Comparison of ENCODE assay signal across 21 mouse cellular contexts in genomic region chr2:10132128-10132527, GRCm38 (mm10). TPM values are rescaled to one million over a fixed set of nuclear protein-coding genes. Genes with fewer than 3 reads are reported as not detected.
DNase-seq lines count a peak whose midpoint lies in the region; ATAC-seq and TF ChIP-seq lines count a peak whose summit lies in the region.
"Had no signal": no experiment of that assay in that cellular context is flagged by ENCODE, and none has a peak within 500 bp of the region (broad histone marks: within the 10 kb centered on the region; RNA-seq: fewer than 3 reads in every experiment).

No protein-coding gene starts in this region.

- H3K4me3 ChIP-seq in forebrain, embryonic 13.5 days: no peak overlapping the region
- H3K4me3 ChIP-seq in forebrain, embryonic 11.5 days (ENCODE audit: low read depth, low read length): no peak overlapping the region
- no peak overlapping the region for H3K4me3 ChIP-seq in forebrain, embryonic 15.5 days
- no peak overlapping the region for H3K4me3 ChIP-seq in forebrain, embryonic 12.5 days (replicated peaks)
- H3K4me3 ChIP-seq in liver, postnatal 0 days (ENCODE audit: low read depth, low read length): no peak overlapping the region
- H3K4me3 ChIP-seq in liver, embryonic 11.5 days (ENCODE audit: low read depth, low read length): no peak overlapping the region
- H3K4me3 ChIP-seq: embryonic facial prominence, embryonic 10.5 days; embryonic facial prominence, embryonic 12.5 days had no signal

- no peak overlapping the region for H3K27ac ChIP-seq in forebrain, embryonic 13.5 days
- H3K27ac ChIP-seq in forebrain, embryonic 11.5 days (ENCODE audit: low read depth, low read length): no peak overlapping the region
- no peak overlapping the region for H3K27ac ChIP-seq in forebrain, embryonic 15.5 days (replicated peaks)
- H3K27ac ChIP-seq in forebrain, embryonic 12.5 days: no peak overlapping the region
- H3K27ac ChIP-seq in liver, postnatal 0 days (ENCODE audit: low read depth): peak overlapping the region; percentile 92
- H3K27ac ChIP-seq in liver, embryonic 11.5 days (ENCODE audit: low read depth, low read length): no peak overlapping the region
- H3K27ac ChIP-seq: embryonic facial prominence, embryonic 10.5 days; embryonic facial prominence, embryonic 12.5 days had no signal

- DNase-seq in forebrain, embryonic 11.5 days (ENCODE audit: low spot score): no peak
- no peak for DNase-seq in liver, postnatal 0 days
- no peak for DNase-seq in liver, embryonic 11.5 days (ENCODE audit: low spot score)
- DNase-seq: adrenal gland, adult 8-10 months; adrenal gland, postnatal 14 days; B cell, adult 2 months; cerebellum, adult 11-12 months; cerebellum, adult 2 months; cerebellum, adult 9-10 months; cerebellum, postnatal 10 days; cerebellum, postnatal 25 days had no signal

- peaks cover 4% of the 10 kb centered on the region; the same call in 1 of the 2 replicates for H3K4me1 ChIP-seq in forebrain, embryonic 13.5 days
- no peaks in the 10 kb centered on the region for H3K4me1 ChIP-seq in forebrain, embryonic 11.5 days (replicated peaks; ENCODE audit: control insufficient read depth, insufficient read depth, low read length)
- no peaks in the 10 kb centered on the region for H3K4me1 ChIP-seq in forebrain, embryonic 15.5 days
- H3K4me1 ChIP-seq in forebrain, embryonic 12.5 days: no peaks in the 10 kb centered on the region
- peaks cover 12% of the 10 kb centered on the region for H3K4me1 ChIP-seq in liver, postnatal 0 days (ENCODE audit: insufficient read depth)
- no peaks in the 10 kb centered on the region for H3K4me1 ChIP-seq in liver, embryonic 11.5 days (replicated peaks; ENCODE audit: control insufficient read depth, insufficient read depth, low read length)
- H3K4me1 ChIP-seq: embryonic facial prominence, embryonic 10.5 days; embryonic facial prominence, embryonic 12.5 days had no signal

- TF ChIP-seq CTCF in liver, postnatal 0 days (IDR thresholded peaks at IDR 0.05; ENCODE audit: low read depth): no peak

- H3K36me3 ChIP-seq in forebrain, embryonic 13.5 days (ENCODE audit: poor library complexity, severe bottlenecking): no peaks in the 10 kb centered on the region
- no peaks in the 10 kb centered on the region for H3K36me3 ChIP-seq in forebrain, embryonic 11.5 days (ENCODE audit: control insufficient read depth, insufficient read depth, low read length)
- H3K36me3 ChIP-seq in forebrain, embryonic 15.5 days: no peaks in the 10 kb centered on the region
- no peaks in the 10 kb centered on the region for H3K36me3 ChIP-seq in forebrain, embryonic 12.5 days (replicated peaks)
- 0 out of 2 replicates have a peak, but pooled peaks cover 3% of the 10 kb centered on the region for H3K36me3 ChIP-seq in liver, postnatal 0 days (replicated peaks; ENCODE audit: insufficient read depth, low read length)
- H3K36me3 ChIP-seq in liver, embryonic 11.5 days (ENCODE audit: control insufficient read depth, insufficient read depth, low read length): no peaks in the 10 kb centered on the region
- H3K36me3 ChIP-seq: embryonic facial prominence, embryonic 10.5 days; embryonic facial prominence, embryonic 12.5 days; G1E had no signal

- H3K4me2 ChIP-seq in forebrain, embryonic 13.5 days: no peak overlapping the region
- no peak overlapping the region for H3K4me2 ChIP-seq in forebrain, embryonic 11.5 days (ENCODE audit: low read depth, low read length, severe bottlenecking)
- H3K4me2 ChIP-seq in forebrain, embryonic 15.5 days (replicated peaks): no peak overlapping the region
- no peak overlapping the region for H3K4me2 ChIP-seq in forebrain, embryonic 12.5 days
- H3K4me2 ChIP-seq in liver, postnatal 0 days (ENCODE audit: low read depth, low read length): no peak overlapping the region
- no peak overlapping the region for H3K4me2 ChIP-seq in liver, embryonic 11.5 days
- H3K4me2 ChIP-seq: embryonic facial prominence, embryonic 12.5 days had no signal

- no peaks in the 10 kb centered on the region for H3K27me3 ChIP-seq in forebrain, embryonic 13.5 days
- no peaks in the 10 kb centered on the region for H3K27me3 ChIP-seq in forebrain, embryonic 11.5 days (ENCODE audit: control insufficient read depth, insufficient read depth, low read length)
- no peaks in the 10 kb centered on the region for H3K27me3 ChIP-seq in forebrain, embryonic 15.5 days
- no peaks in the 10 kb centered on the region for H3K27me3 ChIP-seq in forebrain, embryonic 12.5 days
- H3K27me3 ChIP-seq in liver, postnatal 0 days (ENCODE audit: insufficient read depth, low read length): no peaks in the 10 kb centered on the region
- H3K27me3 ChIP-seq in liver, embryonic 11.5 days (replicated peaks; ENCODE audit: control insufficient read depth, insufficient read depth, low read length): no peaks in the 10 kb centered on the region
- H3K27me3 ChIP-seq: CH12.LX; embryonic facial prominence, embryonic 12.5 days; Patski had no signal

- no peak for TF ChIP-seq EP300 in liver, postnatal 0 days (IDR thresholded peaks at IDR 0.05; ENCODE audit: low read depth)

- ATAC-seq in forebrain, embryonic 13.5 days: peak; percentile 45; the same call in 1 of the 2 replicates
- no peak for ATAC-seq in forebrain, embryonic 11.5 days (replicated peaks; ENCODE audit: low FRiP score)
- 0 out of 2 replicates have a peak, but pooled peaks have one; percentile 23 for ATAC-seq in forebrain, embryonic 15.5 days (replicated peaks)
- no peak; the same call in 1 of the 2 replicates for ATAC-seq in forebrain, embryonic 12.5 days (ENCODE audit: low FRiP score)
- ATAC-seq in liver, postnatal 0 days: no peak
- no peak for ATAC-seq in liver, embryonic 11.5 days (replicated peaks; ENCODE audit: low FRiP score)
- ATAC-seq: activated CD4-positive, CD25-positive, alpha-beta regulatory T cell, adult 4 months; CD4-positive, CD25-positive, alpha-beta regulatory T cell, adult 4 months; Patski had no signal

- H3K9ac ChIP-seq in forebrain, embryonic 13.5 days: no peak overlapping the region
- H3K9ac ChIP-seq in forebrain, embryonic 11.5 days (ENCODE audit: low read length): no peak overlapping the region
- H3K9ac ChIP-seq in forebrain, embryonic 15.5 days (replicated peaks): no peak overlapping the region
- no peak overlapping the region for H3K9ac ChIP-seq in forebrain, embryonic 12.5 days
- H3K9ac ChIP-seq in liver, postnatal 0 days (replicated peaks): no peak overlapping the region
- no peak overlapping the region for H3K9ac ChIP-seq in liver, embryonic 11.5 days (ENCODE audit: low read depth, low read length)
- H3K9ac ChIP-seq: embryonic facial prominence, embryonic 12.5 days had no signal

- 57% methylated on average over 1 of the region's 1 CpGs for WGBS in forebrain, embryonic 13.5 days
- 85% methylated on average over 1 of the region's 1 CpGs for WGBS in forebrain, embryonic 11.5 days
- 32% methylated on average over 1 of the region's 1 CpGs for WGBS in forebrain, embryonic 15.5 days
- 68% methylated on average over 1 of the region's 1 CpGs for WGBS in forebrain, embryonic 12.5 days
- WGBS in liver, postnatal 0 days (ENCODE audit: insufficient replicate concordance): 79% methylated on average over 1 of the region's 1 CpGs
- 80% methylated on average over 1 of the region's 1 CpGs for WGBS in liver, embryonic 11.5 days

- no peaks in the 10 kb centered on the region for H3K9me3 ChIP-seq in forebrain, embryonic 13.5 days (replicated peaks)
- no peaks in the 10 kb centered on the region for H3K9me3 ChIP-seq in forebrain, embryonic 11.5 days (ENCODE audit: control insufficient read depth, low read length)
- H3K9me3 ChIP-seq in forebrain, embryonic 15.5 days: no peaks in the 10 kb centered on the region
- H3K9me3 ChIP-seq in forebrain, embryonic 12.5 days: no peaks in the 10 kb centered on the region
- H3K9me3 ChIP-seq in liver, postnatal 0 days (ENCODE audit: low read length): no peaks in the 10 kb centered on the region
- no peaks in the 10 kb centered on the region for H3K9me3 ChIP-seq in liver, embryonic 11.5 days (ENCODE audit: control insufficient read depth, low read length)
- H3K9me3 ChIP-seq: embryonic facial prominence, embryonic 10.5 days; embryonic facial prominence, embryonic 12.5 days; G1E had no signal

RNA-seq across cellular contexts. Expression of gene Itih2, which starts 0.9 kb away (rescaled TPM):
- polyA plus RNA-seq in forebrain, embryonic 13.5 days (2015; fragmentation: Nextera tagmentation; extraction: Ambion mirVana): 0.41 and 0.53 TPM in 2 replicates
- polyA plus RNA-seq in forebrain, embryonic 11.5 days (2014; fragmentation: Nextera tagmentation; extraction: Ambion mirVana): 0.12 and 0.16 TPM in 2 replicates
- polyA plus RNA-seq in forebrain, embryonic 15.5 days (2015; fragmentation: Nextera tagmentation; extraction: Ambion mirVana): 1.4 and 1.7 TPM in 2 replicates
- 0.18 and 0.28 TPM in 2 replicates for polyA plus RNA-seq in forebrain, embryonic 12.5 days (2016; fragmentation: Nextera tagmentation; extraction: Ambion mirVana)
- 527 and 547 TPM in 2 replicates for polyA plus RNA-seq in liver, postnatal 0 days (2015; fragmentation: Nextera tagmentation; extraction: Ambion mirVana)
- 259 and 294 TPM in 2 replicates for polyA plus RNA-seq in liver, embryonic 11.5 days (2014; fragmentation: Nextera tagmentation; extraction: Ambion mirVana)
- polyA plus RNA-seq: activated CD4-positive, CD25-positive, alpha-beta regulatory T cell, adult 4 months; CD4-positive, CD25-positive, alpha-beta regulatory T cell, adult 4 months; G1E had no signal

RNA-seq across cellular contexts. Expression of gene Itih5, which starts 21.2 kb away (rescaled TPM):
- 2.0 and 2.4 TPM in 2 replicates for polyA plus RNA-seq in forebrain, embryonic 13.5 days (2015; fragmentation: Nextera tagmentation; extraction: Ambion mirVana)
- polyA plus RNA-seq in forebrain, embryonic 11.5 days (2014; fragmentation: Nextera tagmentation; extraction: Ambion mirVana): 3.5 and 3.7 TPM in 2 replicates
- 3.3 and 3.5 TPM in 2 replicates for polyA plus RNA-seq in forebrain, embryonic 15.5 days (2015; fragmentation: Nextera tagmentation; extraction: Ambion mirVana)
- polyA plus RNA-seq in forebrain, embryonic 12.5 days (2016; fragmentation: Nextera tagmentation; extraction: Ambion mirVana): 2.6 and 3.4 TPM in 2 replicates
- polyA plus RNA-seq in liver, postnatal 0 days (2015; fragmentation: Nextera tagmentation; extraction: Ambion mirVana): 2.8 and 3.2 TPM in 2 replicates
- polyA plus RNA-seq in liver, embryonic 11.5 days (2014; fragmentation: Nextera tagmentation; extraction: Ambion mirVana): 7.7 and 7.8 TPM in 2 replicates
- polyA plus RNA-seq: G1E, Patski had no signal

RNA-seq across cellular contexts. Expression of gene Kin, which starts 51.7 kb away (rescaled TPM):
- polyA plus RNA-seq in forebrain, embryonic 13.5 days (2015; fragmentation: Nextera tagmentation; extraction: Ambion mirVana): 41.1 and 46.7 TPM in 2 replicates
- 40.2 and 40.4 TPM in 2 replicates for polyA plus RNA-seq in forebrain, embryonic 11.5 days (2014; fragmentation: Nextera tagmentation; extraction: Ambion mirVana)
- 39.3 and 40.7 TPM in 2 replicates for polyA plus RNA-seq in forebrain, embryonic 15.5 days (2015; fragmentation: Nextera tagmentation; extraction: Ambion mirVana)
- polyA plus RNA-seq in forebrain, embryonic 12.5 days (2016; fragmentation: Nextera tagmentation; extraction: Ambion mirVana): 44.2 and 44.9 TPM in 2 replicates
- polyA plus RNA-seq in liver, postnatal 0 days (2015; fragmentation: Nextera tagmentation; extraction: Ambion mirVana): 16.1 and 16.2 TPM in 2 replicates
- polyA plus RNA-seq in liver, embryonic 11.5 days (2014; fragmentation: Nextera tagmentation; extraction: Ambion mirVana): 35.3 and 37.9 TPM in 2 replicates

RNA-seq across cellular contexts. Expression of gene Atp5c1, which starts 51.8 kb away (rescaled TPM):
- 536 and 564 TPM in 2 replicates for polyA plus RNA-seq in forebrain, embryonic 13.5 days (2015; fragmentation: Nextera tagmentation; extraction: Ambion mirVana)
- 474 and 504 TPM in 2 replicates for polyA plus RNA-seq in forebrain, embryonic 11.5 days (2014; fragmentation: Nextera tagmentation; extraction: Ambion mirVana)
- 519 and 533 TPM in 2 replicates for polyA plus RNA-seq in forebrain, embryonic 15.5 days (2015; fragmentation: Nextera tagmentation; extraction: Ambion mirVana)
- polyA plus RNA-seq in forebrain, embryonic 12.5 days (2016; fragmentation: Nextera tagmentation; extraction: Ambion mirVana): 465 and 477 TPM in 2 replicates
- 439 and 445 TPM in 2 replicates for polyA plus RNA-seq in liver, postnatal 0 days (2015; fragmentation: Nextera tagmentation; extraction: Ambion mirVana)
- 585 and 612 TPM in 2 replicates for polyA plus RNA-seq in liver, embryonic 11.5 days (2014; fragmentation: Nextera tagmentation; extraction: Ambion mirVana)

Comparison
In these comparisons a context has a peak if more than half of its experiments do, and no peak if none do; other contexts are left out.
1. ATAC-seq: peak in forebrain, embryonic 13.5 days (single experiment) and forebrain, embryonic 15.5 days (single experiment); none in forebrain, embryonic 11.5 days (single experiment), forebrain, embryonic 12.5 days (single experiment), liver, postnatal 0 days (single experiment) and liver, embryonic 11.5 days (single experiment).
2. RNA of gene Itih2, which starts 0.9 kb away (polyA plus RNA-seq): 527 to 547 TPM in liver, postnatal 0 days and 259 to 294 TPM in liver, embryonic 11.5 days; 1.4 to 1.7 TPM in forebrain, embryonic 15.5 days, 0.41 to 0.53 TPM in forebrain, embryonic 13.5 days, 0.18 to 0.28 TPM in forebrain, embryonic 12.5 days and 0.12 to 0.16 TPM in forebrain, embryonic 11.5 days; every median in the first group is over 10 times any median in the second.